Mouse (Mus musculus): ENCODE measurements around the gene Eef1akmt1. TPM values are rescaled to one million over a fixed set of nuclear protein-coding genes. Genes with fewer than 3 reads are reported as not detected.

The Eef1akmt1 gene
- polyA plus RNA-seq, 1 experiment = 0.20 TPM

GRCm38 (mm10) chr14:57517001-57517400 lies 54.4 kb downstream of the Eef1akmt1 start:
- Histone ChIP-seq H3K9me3 (ENCODE audit: control insufficient read depth, low read length) (no peaks in the 10 kb centered on the region), H3K27me3 (ENCODE audit: control insufficient read depth) (no peaks in the 10 kb centered on the region), H3K36me3 (ENCODE audit: control insufficient read depth) (no peaks in the 10 kb centered on the region), H3K4me1 (ENCODE audit: control insufficient read depth) (no peaks in the 10 kb centered on the region), H3K4me3 (replicated peaks) (no peak overlapping the region)
- TF ChIP-seq GATA1 (IDR thresholded peaks at IDR 0.05; ENCODE audit: low read length) = no peak
- TF ChIP-seq TAL1 (IDR thresholded peaks at IDR 0.05; ENCODE audit: low read length) = no peak

- Histone ChIP-seq H3K9me3 (ENCODE audit: control insufficient read depth, low read length) (no peaks in the 10 kb centered on the region), H3K27me3 (ENCODE audit: control insufficient read depth) (no peaks in the 10 kb centered on the region), H3K4me1 (ENCODE audit: control insufficient read depth) (no peaks in the 10 kb centered on the region), H3K4me3 (replicated peaks) (no peak overlapping the region), H3K36me3 (ENCODE audit: control insufficient read depth) (no peaks in the 10 kb centered on the region)
- TF ChIP-seq TAL1 (IDR thresholded peaks at IDR 0.05; ENCODE audit: low read length) = no peak
- TF ChIP-seq GATA1 (IDR thresholded peaks at IDR 0.05; ENCODE audit: low read length) = no peak
These were observed 56.2 kb downstream of the Eef1akmt1 start for GRCm38 (mm10) chr14:57515156-57515762.

- H3K36me3 ChIP-seq (ENCODE audit: control insufficient read depth) = no peaks in the 10 kb centered on the region
- no peak overlapping the region for H3K4me3 ChIP-seq (replicated peaks)
- H3K27me3 ChIP-seq (ENCODE audit: control insufficient read depth) = no peaks in the 10 kb centered on the region
- H3K9me3 ChIP-seq (ENCODE audit: control insufficient read depth, low read length) = no peaks in the 10 kb centered on the region
- no peak for TF ChIP-seq GATA1 (IDR thresholded peaks at IDR 0.05; ENCODE audit: low read length)
- no peak for TF ChIP-seq TAL1 (IDR thresholded peaks at IDR 0.05; ENCODE audit: low read length)
- no peaks in the 10 kb centered on the region for H3K4me1 ChIP-seq (ENCODE audit: control insufficient read depth)
These were observed 61.9 kb downstream of the Eef1akmt1 start for GRCm38 (mm10) chr14:57509554-57509953.

- no peak for TF ChIP-seq GATA1 (IDR thresholded peaks at IDR 0.05; ENCODE audit: low read length)
- no peak for TF ChIP-seq TAL1 (IDR thresholded peaks at IDR 0.05; ENCODE audit: low read length)
- Histone ChIP-seq H3K9me3 (ENCODE audit: control insufficient read depth, low read length) (no peaks in the 10 kb centered on the region), H3K4me3 (replicated peaks) (no peak overlapping the region), H3K27me3 (ENCODE audit: control insufficient read depth) (no peaks in the 10 kb centered on the region), H3K4me1 (ENCODE audit: control insufficient read depth) (peaks cover 2% of the 10 kb centered on the region; the same call in 1 of the 2 replicates), H3K36me3 (ENCODE audit: control insufficient read depth) (no peaks in the 10 kb centered on the region)
These were observed 67.7 kb downstream of the Eef1akmt1 start for GRCm38 (mm10) chr14:57503729-57504128.

Other genes starting within 250 kb of the Eef1akmt1 start
- 0.08 and 0.19 TPM in 2 replicates for gene Cryl1, start 173.1 kb downstream of the Eef1akmt1 start, polyA plus RNA-seq (2012)
- not detected in 2 replicates for gene Ift88, start 147.6 kb downstream of the Eef1akmt1 start, polyA plus RNA-seq (2012)
- gene Il17d, start 46.8 kb downstream of the Eef1akmt1 start, polyA plus RNA-seq (2012) = not detected in 2 replicates
- gene Xpo4, start 93.8 kb upstream of the Eef1akmt1 start, polyA plus RNA-seq (2012) = 0.42 and 0.72 TPM in 2 replicates
- 0.20 and 0.37 TPM in 2 replicates for gene Gm49361, start 174.5 kb upstream of the Eef1akmt1 start, polyA plus RNA-seq (2012)
- 1.5 TPM in 2 replicates for gene Lats2, start 186.8 kb upstream of the Eef1akmt1 start, polyA plus RNA-seq (2012)
- gene Sap18, start 226.6 kb upstream of the Eef1akmt1 start, polyA plus RNA-seq (2012) = 83.5 and 87.7 TPM in 2 replicates